Mouse (Mus musculus) midbrain, embryonic 12.5 days (tissue): ENCODE data around the gene Bbx. TPM values are rescaled to one million over a fixed set of nuclear protein-coding genes. Genes with fewer than 3 reads are reported as not detected.
A peak's percentile ranks its signal among the peaks of the same experiment; 100 is the strongest.

Experiments
- ATAC-seq: fragments of 200-750 bp; cut with Nextera tagmentation; 2 replicates; pipeline ENCODE4 v1.8.0; 2017; ENCODE audit warnings: low read depth, moderate TSS enrichment, moderate library complexity; ENCODE audit not compliant: low FRiP score
- H3K27ac ChIP-seq: fragments of 300-500 bp; sonication (generic); replicated peaks from 2 replicates; pipeline ENCODE4 v1.5.1; 2016; ENCODE audit warnings: mild to moderate bottlenecking
- H3K27me3 ChIP-seq: fragments of 300-500 bp; sonication (generic); 2 replicates; pipeline ENCODE4 v1.6.1; 2016; ENCODE audit warnings: mild to moderate bottlenecking
- H3K36me3 ChIP-seq: fragments of 300-500 bp; sonication (generic); 2 replicates; pipeline ENCODE4 v1.6.1; 2016
- H3K4me1 ChIP-seq: fragments of 300-500 bp; sonication (generic); 2 replicates; pipeline ENCODE4 v1.6.1; 2016
- H3K4me2 ChIP-seq: fragments of 300-500 bp; sonication (generic); replicated peaks from 2 replicates; pipeline ENCODE4 v1.6.1; 2016; ENCODE audit warnings: mild to moderate bottlenecking, moderate library complexity
- H3K4me3 ChIP-seq: fragments of 300-500 bp; sonication (generic); 2 replicates; pipeline ENCODE4 v1.5.1; 2016; ENCODE audit warnings: mild to moderate bottlenecking
- H3K9ac ChIP-seq: fragments of 300-500 bp; sonication (generic); replicated peaks from 2 replicates; pipeline ENCODE4 v1.6.1; 2016; ENCODE audit warnings: mild to moderate bottlenecking, moderate library complexity
- H3K9me3 ChIP-seq: fragments of 300-500 bp; sonication (generic); 2 replicates; pipeline ENCODE4 v1.6.1; 2016; ENCODE audit warnings: mild to moderate bottlenecking
- WGBS: fragments of 180-500 bp; shearing (Covaris S2); methylation state at CpG from one replicate; pipeline ENCODE4 v1.1.7; 2016; 5-methylcytosine and 5-hydroxymethylcytosine counted together
- polyA plus RNA-seq: library from polyadenylated mRNA; unstranded; fragments of >200 nt; fragmentation: Nextera tagmentation; extraction: Ambion mirVana; gene quantifications from 2 replicates; pipeline ENCODE4 v1.2.1, GENCODE M21; 2016

The Bbx gene
- polyA plus RNA-seq, 1 experiment from 2014 or later = 32.6 TPM

GRCm38 (mm10) chr16:50388499-50388898, 43.7 kb downstream of the Bbx start:
- 82% methylated on average over 3 of the region's 3 CpGs for WGBS
- H3K27ac ChIP-seq = no peak overlapping the region
- ATAC-seq = no peak

GRCm38 (mm10) chr16:50383541-50383940, 48.6 kb downstream of the Bbx start:
- ATAC-seq = no peak
- Histone ChIP-seq H3K27ac (no peak overlapping the region), H3K9ac (no peak overlapping the region), H3K4me2 (no peak overlapping the region), H3K27me3 (peaks cover 2% of the 10 kb centered on the region; the same call in 1 of the 2 replicates), H3K4me3 (no peak overlapping the region), H3K4me1 (peaks cover 18% of the 10 kb centered on the region), H3K9me3 (no peaks in the 10 kb centered on the region), H3K36me3 (no peaks in the 10 kb centered on the region)
- WGBS = 94% methylated on average over 8 of the region's 8 CpGs

More at GRCm38 (mm10) chr16:50388499-50388898, 43.7 kb downstream of the Bbx start:
- Histone ChIP-seq H3K9ac (no peak overlapping the region), H3K4me3 (no peak overlapping the region), H3K27me3 (no peaks in the 10 kb centered on the region), H3K4me2 (no peak overlapping the region), H3K36me3 (no peaks in the 10 kb centered on the region), H3K9me3 (no peaks in the 10 kb centered on the region), H3K4me1 (no peaks in the 10 kb centered on the region)

GRCm38 (mm10) chr16:50381351-50381746, 50.8 kb downstream of the Bbx start:
- Histone ChIP-seq H3K9ac (no peak overlapping the region), H3K27ac (no peak overlapping the region), H3K4me3 (0 out of 2 replicates have a peak overlapping the region, but pooled peaks have one; percentile 1), H3K4me1 (peaks cover 18% of the 10 kb centered on the region), H3K4me2 (peak overlapping the region; percentile 40), H3K9me3 (no peaks in the 10 kb centered on the region), H3K27me3 (peaks cover 5% of the 10 kb centered on the region; the same call in 1 of the 2 replicates), H3K36me3 (no peaks in the 10 kb centered on the region)
- WGBS = 29% methylated on average over 7 of the region's 7 CpGs
- peak; percentile 56 for ATAC-seq

- Histone ChIP-seq H3K27ac (no peak overlapping the region), H3K9me3 (no peaks in the 10 kb centered on the region), H3K4me2 (peak overlapping the region; percentile 40), H3K9ac (no peak overlapping the region), H3K4me1 (peaks cover 18% of the 10 kb centered on the region), H3K27me3 (peaks cover 5% of the 10 kb centered on the region; the same call in 1 of the 2 replicates), H3K36me3 (no peaks in the 10 kb centered on the region), H3K4me3 (0 out of 2 replicates have a peak overlapping the region, but pooled peaks have one; percentile 1)
- peak; percentile 90 for ATAC-seq
- WGBS = 22% methylated on average over 10 of the region's 10 CpGs
Observed at GRCm38 (mm10) chr16:50380682-50381350, 51.4 kb downstream of the Bbx start.

- Histone ChIP-seq H3K27me3 (peaks cover 5% of the 10 kb centered on the region; the same call in 1 of the 2 replicates), H3K9me3 (no peaks in the 10 kb centered on the region), H3K4me1 (peaks cover 18% of the 10 kb centered on the region), H3K27ac (no peak overlapping the region), H3K9ac (no peak overlapping the region), H3K4me3 (no peak overlapping the region), H3K4me2 (peak overlapping the region; percentile 40; the same call in 1 of the 2 replicates), H3K36me3 (no peaks in the 10 kb centered on the region)
- whole genome bisulfite sequencing = 31% methylated on average over 7 of the region's 7 CpGs
- no peak; the same call in 1 of the 2 replicates for ATAC-seq
Observed at GRCm38 (mm10) chr16:50380232-50380631, 52.0 kb downstream of the Bbx start.

GRCm38 (mm10) chr16:50374611-50375010, 57.6 kb downstream of the Bbx start:
- Histone ChIP-seq H3K9ac (no peak overlapping the region), H3K27me3 (peaks cover 5% of the 10 kb centered on the region; the same call in 1 of the 2 replicates), H3K4me3 (no peak overlapping the region), H3K27ac (no peak overlapping the region), H3K36me3 (no peaks in the 10 kb centered on the region), H3K4me2 (no peak overlapping the region), H3K9me3 (no peaks in the 10 kb centered on the region), H3K4me1 (peaks cover 7% of the 10 kb centered on the region; the same call in 1 of the 2 replicates)
- ATAC-seq = no peak
- 90% methylated on average over 3 of the region's 3 CpGs for WGBS

GRCm38 (mm10) chr16:50373685-50374084, 58.5 kb downstream of the Bbx start:
- Histone ChIP-seq H3K36me3 (no peaks in the 10 kb centered on the region), H3K4me1 (peaks cover 7% of the 10 kb centered on the region; the same call in 1 of the 2 replicates), H3K4me2 (no peak overlapping the region), H3K9ac (no peak overlapping the region), H3K27me3 (0 out of 2 replicates have a peak, but pooled peaks cover 3% of the 10 kb centered on the region), H3K27ac (no peak overlapping the region), H3K4me3 (no peak overlapping the region), H3K9me3 (no peaks in the 10 kb centered on the region)
- 24% methylated on average over 5 of the region's 5 CpGs for WGBS
- peak; percentile 27; the same call in 1 of the 2 replicates for ATAC-seq

GRCm38 (mm10) chr16:50372543-50372942, 59.6 kb downstream of the Bbx start:
- H3K27ac ChIP-seq = no peak overlapping the region
- H3K27me3 ChIP-seq = 0 out of 2 replicates have a peak, but pooled peaks cover 3% of the 10 kb centered on the region
- H3K9me3 ChIP-seq = no peaks in the 10 kb centered on the region
- no peak overlapping the region for H3K9ac ChIP-seq
- H3K4me3 ChIP-seq = no peak overlapping the region
- no peak overlapping the region for H3K4me2 ChIP-seq
- whole genome bisulfite sequencing = 75% methylated on average over 2 of the region's 2 CpGs
- H3K4me1 ChIP-seq = peaks cover 7% of the 10 kb centered on the region; the same call in 1 of the 2 replicates
- H3K36me3 ChIP-seq = no peaks in the 10 kb centered on the region
- ATAC-seq = no peak

- Histone ChIP-seq H3K9ac (no peak overlapping the region), H3K4me1 (peaks cover 7% of the 10 kb centered on the region; the same call in 1 of the 2 replicates), H3K4me2 (no peak overlapping the region), H3K4me3 (no peak overlapping the region), H3K27me3 (no peaks in the 10 kb centered on the region), H3K36me3 (no peaks in the 10 kb centered on the region), H3K9me3 (no peaks in the 10 kb centered on the region), H3K27ac (no peak overlapping the region)
- peak; percentile 49; the same call in 1 of the 2 replicates for ATAC-seq
- 59% methylated on average over 3 of the region's 3 CpGs for WGBS
Observed at GRCm38 (mm10) chr16:50371460-50371859, 60.7 kb downstream of the Bbx start.

GRCm38 (mm10) chr16:50370423-50370822, 61.8 kb downstream of the Bbx start:
- H3K36me3 ChIP-seq = no peaks in the 10 kb centered on the region
- no peaks in the 10 kb centered on the region for H3K9me3 ChIP-seq
- peaks cover 7% of the 10 kb centered on the region; the same call in 1 of the 2 replicates for H3K4me1 ChIP-seq
- no peak overlapping the region for H3K9ac ChIP-seq
- H3K27ac ChIP-seq = no peak overlapping the region
- no peak overlapping the region for H3K4me3 ChIP-seq
- H3K27me3 ChIP-seq = no peaks in the 10 kb centered on the region
- 90% methylated on average over 2 of the region's 2 CpGs for WGBS
- ATAC-seq = no peak
- no peak overlapping the region for H3K4me2 ChIP-seq

GRCm38 (mm10) chr16:50366556-50366955, 65.6 kb downstream of the Bbx start:
- Histone ChIP-seq H3K27ac (no peak overlapping the region), H3K9me3 (no peaks in the 10 kb centered on the region), H3K4me1 (peaks cover 17% of the 10 kb centered on the region), H3K4me3 (no peak overlapping the region), H3K4me2 (no peak overlapping the region), H3K27me3 (no peaks in the 10 kb centered on the region), H3K9ac (no peak overlapping the region), H3K36me3 (no peaks in the 10 kb centered on the region)
- 65% methylated on average over 5 of the region's 5 CpGs for WGBS
- no peak for ATAC-seq
